Mouse (Mus musculus) kidney, embryonic 16.5 days (tissue): ENCODE measurements around the gene Kcnd3. TPM values are rescaled to one million over a fixed set of nuclear protein-coding genes. Genes with fewer than 3 reads are reported as not detected.

Experiments
- ATAC-seq: fragments of 200-750 bp; cut with Nextera tagmentation; 2 replicates; pipeline ENCODE4 v1.8.0; 2017; ENCODE audit warnings: moderate TSS enrichment; ENCODE audit not compliant: low FRiP score, low TSS enrichment
- H3K27ac ChIP-seq: fragments of 300-500 bp; sonication (generic); 2 replicates; pipeline ENCODE4 v1.5.1; 2014; ENCODE audit warnings: low read length
- H3K27me3 ChIP-seq: fragments of 300-500 bp; sonication (generic); 2 replicates; pipeline ENCODE4 v1.6.1; 2014; ENCODE audit warnings: low read length, control low read depth, mixed read lengths; ENCODE audit not compliant: insufficient read depth
- H3K36me3 ChIP-seq: fragments of 300-500 bp; sonication (generic); 2 replicates; pipeline ENCODE4 v1.6.1; 2014; ENCODE audit warnings: low read length, control low read depth, mixed read lengths; ENCODE audit not compliant: insufficient read depth
- H3K4me1 ChIP-seq: fragments of 300-500 bp; sonication (generic); 2 replicates; pipeline ENCODE4 v1.6.1; 2014; ENCODE audit warnings: low read length, control low read depth, mixed read lengths; ENCODE audit not compliant: insufficient read depth
- H3K4me2 ChIP-seq: fragments of 300-500 bp; sonication (generic); replicated peaks from 2 replicates; pipeline ENCODE4 v1.6.1; 2014; ENCODE audit warnings: low read depth, low read length
- H3K4me3 ChIP-seq: fragments of 300-500 bp; sonication (generic); 2 replicates; pipeline ENCODE4 v1.5.1; 2014; ENCODE audit warnings: mild to moderate bottlenecking, low read length
- H3K9ac ChIP-seq: fragments of 300-500 bp; sonication (generic); replicated peaks from 2 replicates; pipeline ENCODE4 v1.6.1; 2014; ENCODE audit warnings: low read length
- H3K9me3 ChIP-seq: fragments of 300-500 bp; sonication (generic); 2 replicates; pipeline ENCODE4 v1.6.1; 2016; ENCODE audit warnings: low read length, control low read depth
- WGBS: fragments of 180-500 bp; shearing (Covaris S2); extraction: QIAGEN DNeasy Blood & Tissue Kit; methylation state at CpG from one replicate; pipeline ENCODE4 v1.1.7; 2014; 5-methylcytosine and 5-hydroxymethylcytosine counted together
- polyA plus RNA-seq: library from polyadenylated mRNA; unstranded; fragments of >200 nt; fragmentation: Nextera tagmentation; extraction: Ambion mirVana; gene quantifications from 2 replicates; pipeline ENCODE4 v1.2.1, GENCODE M21; 2015

The Kcnd3 gene
- polyA plus RNA-seq, 1 experiment from 2014 or later = 2.7 TPM

GRCm38 (mm10) chr3:105538406-105538805 is 86.3 kb downstream of the Kcnd3 start:
- Histone ChIP-seq H3K27ac (no peak overlapping the region), H3K4me1 (peaks cover 15% of the 10 kb centered on the region), H3K27me3 (no peaks in the 10 kb centered on the region), H3K9me3 (no peaks in the 10 kb centered on the region), H3K4me3 (no peak overlapping the region), H3K9ac (no peak overlapping the region), H3K4me2 (peak overlapping the region; percentile 36; the same call in 1 of the 2 replicates), H3K36me3 (no peaks in the 10 kb centered on the region)
- ATAC-seq = peak; percentile 7; the same call in 1 of the 2 replicates
- WGBS = 39% methylated on average over 6 of the region's 6 CpGs

GRCm38 (mm10) chr3:105538819-105539607 is 86.9 kb downstream of the Kcnd3 start:
- peak overlapping the region; percentile 36 for H3K4me2 ChIP-seq

GRCm38 (mm10) chr3:105542741-105543140 is 90.6 kb downstream of the Kcnd3 start:
- peaks cover 22% of the 10 kb centered on the region for H3K4me1 ChIP-seq
- H3K9me3 ChIP-seq = no peaks in the 10 kb centered on the region
- no peak overlapping the region for H3K4me3 ChIP-seq
- H3K27me3 ChIP-seq = no peaks in the 10 kb centered on the region
- H3K36me3 ChIP-seq = no peaks in the 10 kb centered on the region
- no peak overlapping the region for H3K9ac ChIP-seq
- no peak overlapping the region for H3K27ac ChIP-seq
- 68% methylated on average over 4 of the region's 4 CpGs for WGBS
- no peak for ATAC-seq
- H3K4me2 ChIP-seq = no peak overlapping the region

More at GRCm38 (mm10) chr3:105538819-105539607, 86.9 kb downstream of the Kcnd3 start:
- peaks cover 15% of the 10 kb centered on the region for H3K4me1 ChIP-seq
- H3K27me3 ChIP-seq = no peaks in the 10 kb centered on the region
- H3K4me3 ChIP-seq = no peak overlapping the region
- H3K36me3 ChIP-seq = no peaks in the 10 kb centered on the region
- no peaks in the 10 kb centered on the region for H3K9me3 ChIP-seq
- 9% methylated on average over 13 of the region's 13 CpGs for WGBS
- H3K27ac ChIP-seq = no peak overlapping the region
- ATAC-seq = peak; percentile 79
- no peak overlapping the region for H3K9ac ChIP-seq

- H3K27me3 ChIP-seq = no peaks in the 10 kb centered on the region
- WGBS = 78% methylated on average over 1 of the region's 1 CpGs
- H3K4me2 ChIP-seq = no peak overlapping the region
- H3K9ac ChIP-seq = no peak overlapping the region
- no peaks in the 10 kb centered on the region for H3K36me3 ChIP-seq
- H3K4me3 ChIP-seq = no peak overlapping the region
- H3K4me1 ChIP-seq = peaks cover 14% of the 10 kb centered on the region
- H3K27ac ChIP-seq = no peak overlapping the region
- H3K9me3 ChIP-seq = no peaks in the 10 kb centered on the region
- no peak for ATAC-seq
Observed at GRCm38 (mm10) chr3:105544106-105544505, 92.0 kb downstream of the Kcnd3 start.

DNA sequence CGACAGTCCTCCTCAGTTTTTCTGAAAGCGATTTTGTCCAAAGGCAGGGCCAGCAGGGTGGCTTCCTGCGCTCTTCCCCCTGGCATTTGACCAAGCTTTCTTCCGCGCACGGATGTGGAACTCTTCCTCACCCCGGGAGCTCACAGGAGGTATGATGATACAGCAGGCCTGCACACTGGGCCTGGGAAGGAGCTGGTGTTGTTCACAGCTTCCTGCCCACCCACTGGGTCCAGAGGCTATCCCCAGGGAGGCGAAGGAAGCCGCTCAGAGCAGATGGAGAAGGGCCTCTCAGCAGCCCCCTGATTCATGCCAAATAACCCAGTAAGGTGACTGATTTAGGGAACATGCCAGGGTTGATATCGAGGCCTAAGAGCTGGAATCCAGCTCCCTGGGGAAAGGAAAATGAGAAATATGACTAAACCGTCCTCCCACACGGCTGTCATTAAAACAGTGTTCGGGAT is 94.5 kb downstream of the Kcnd3 start:
- H3K4me2 ChIP-seq = no peak overlapping the region
- H3K4me1 ChIP-seq = peaks cover 7% of the 10 kb centered on the region; the same call in 1 of the 2 replicates
- ATAC-seq = 0 out of 2 replicates have a peak, but pooled peaks have one; percentile 57
- 40% methylated on average over 13 of the region's 13 CpGs for WGBS
- H3K9me3 ChIP-seq = no peaks in the 10 kb centered on the region
- H3K27ac ChIP-seq = no peak overlapping the region
- no peaks in the 10 kb centered on the region for H3K36me3 ChIP-seq
- no peaks in the 10 kb centered on the region for H3K27me3 ChIP-seq
- H3K9ac ChIP-seq = no peak overlapping the region
- no peak overlapping the region for H3K4me3 ChIP-seq

DNA sequence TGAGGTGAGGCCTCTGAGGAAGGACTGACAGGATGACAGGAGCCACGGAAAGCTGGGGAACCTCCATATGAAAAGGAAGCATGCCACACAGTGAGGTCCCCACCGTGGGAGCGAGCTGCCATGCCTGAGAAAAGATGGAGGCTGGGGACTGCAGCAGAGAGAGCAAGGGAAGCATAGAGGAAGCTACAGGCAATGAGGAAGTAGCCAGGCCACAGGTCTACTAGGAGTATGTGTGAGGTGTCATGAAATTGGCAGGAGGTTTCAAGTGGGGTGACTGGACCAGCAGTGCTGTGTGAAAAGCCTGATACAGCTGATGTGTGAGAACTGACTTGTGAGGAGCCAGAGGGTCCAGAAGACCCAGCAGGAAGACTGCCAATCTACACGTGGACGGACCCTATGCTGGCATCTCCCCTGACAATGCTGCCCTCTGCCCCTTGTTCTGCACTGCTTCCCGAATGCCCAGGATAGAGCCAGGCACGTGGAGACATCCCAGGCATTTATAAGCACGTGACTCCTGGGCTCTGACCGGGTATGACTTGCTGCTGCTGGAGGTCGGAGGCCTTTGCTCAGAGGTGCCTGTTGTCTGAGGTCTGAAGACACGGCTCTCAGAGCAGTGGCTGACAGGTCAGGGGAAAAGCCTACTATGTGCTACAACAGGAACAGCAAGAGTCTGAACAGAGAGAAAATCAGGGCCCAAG is 96.1 kb downstream of the Kcnd3 start:
- H3K4me3 ChIP-seq = no peak overlapping the region
- whole genome bisulfite sequencing = 72% methylated on average over 11 of the region's 11 CpGs
- H3K27ac ChIP-seq = no peak overlapping the region
- H3K4me1 ChIP-seq = peaks cover 7% of the 10 kb centered on the region; the same call in 1 of the 2 replicates
- no peak overlapping the region for H3K4me2 ChIP-seq
- ATAC-seq = no peak
- H3K36me3 ChIP-seq = no peaks in the 10 kb centered on the region
- H3K9me3 ChIP-seq = no peaks in the 10 kb centered on the region
- H3K9ac ChIP-seq = no peak overlapping the region
- H3K27me3 ChIP-seq = no peaks in the 10 kb centered on the region

GRCm38 (mm10) chr3:105559456-105559855 is 107.3 kb downstream of the Kcnd3 start:
- Histone ChIP-seq H3K36me3 (no peaks in the 10 kb centered on the region), H3K4me1 (peaks cover 5% of the 10 kb centered on the region; the same call in 1 of the 2 replicates), H3K9ac (no peak overlapping the region), H3K4me2 (no peak overlapping the region), H3K9me3 (no peaks in the 10 kb centered on the region), H3K4me3 (no peak overlapping the region), H3K27me3 (no peaks in the 10 kb centered on the region), H3K27ac (no peak overlapping the region)
- ATAC-seq = 0 out of 2 replicates have a peak, but pooled peaks have one; percentile 23
- 29% methylated on average over 2 of the region's 2 CpGs for WGBS

DNA sequence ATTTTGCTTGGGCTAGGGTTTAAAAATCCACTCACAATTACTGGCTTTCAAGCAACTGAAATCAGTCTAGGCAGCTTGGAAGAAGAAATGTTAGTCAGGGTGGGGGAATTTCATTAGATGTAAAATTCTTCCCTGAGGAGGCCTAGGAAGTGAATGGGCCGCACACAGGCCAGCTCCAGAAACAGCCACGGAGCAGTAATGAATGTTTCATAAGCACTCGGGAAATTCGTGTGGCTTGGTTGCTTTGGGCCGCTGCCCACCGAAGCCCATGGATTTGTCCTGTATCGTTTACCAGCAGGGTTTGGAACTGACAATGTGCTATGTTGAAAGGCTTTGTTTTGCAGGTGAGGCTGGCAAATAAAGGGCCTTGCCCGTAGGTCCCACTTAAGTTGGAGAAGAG is 114.8 kb downstream of the Kcnd3 start:
- no peak overlapping the region for H3K27ac ChIP-seq
- 79% methylated on average over 8 of the region's 8 CpGs for WGBS
- no peak overlapping the region for H3K9ac ChIP-seq
- H3K36me3 ChIP-seq = no peaks in the 10 kb centered on the region
- ATAC-seq = no peak
- no peaks in the 10 kb centered on the region for H3K9me3 ChIP-seq
- no peak overlapping the region for H3K4me3 ChIP-seq
- H3K27me3 ChIP-seq = no peaks in the 10 kb centered on the region
- H3K4me2 ChIP-seq = no peak overlapping the region
- H3K4me1 ChIP-seq = no peaks in the 10 kb centered on the region

DNA sequence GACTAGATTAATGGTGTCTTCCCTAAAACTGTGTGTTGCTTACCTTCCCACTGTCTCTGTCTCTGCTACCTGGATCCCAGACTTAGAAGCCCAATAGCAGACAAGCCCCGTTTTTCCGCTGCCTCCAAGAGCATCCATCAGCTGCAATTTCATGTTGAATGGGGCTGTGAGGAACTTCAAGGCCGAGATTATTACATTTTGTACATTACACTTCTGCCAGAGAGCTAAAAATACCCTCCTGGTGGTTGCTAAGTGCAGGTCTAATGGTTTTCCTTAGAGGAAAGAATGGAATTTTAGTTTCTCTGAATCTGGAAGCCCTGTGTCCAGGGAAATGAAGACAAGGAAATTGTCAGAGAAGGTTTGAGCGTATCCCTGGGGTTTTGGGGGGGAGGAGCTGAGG is 115.3 kb downstream of the Kcnd3 start:
- Histone ChIP-seq H3K36me3 (no peaks in the 10 kb centered on the region), H3K9ac (no peak overlapping the region), H3K9me3 (no peaks in the 10 kb centered on the region), H3K27ac (no peak overlapping the region), H3K4me1 (no peaks in the 10 kb centered on the region), H3K4me2 (no peak overlapping the region), H3K27me3 (no peaks in the 10 kb centered on the region), H3K4me3 (no peak overlapping the region)
- 74% methylated on average over 4 of the region's 4 CpGs for WGBS
- ATAC-seq = no peak

GRCm38 (mm10) chr3:105568403-105568802 is 116.3 kb downstream of the Kcnd3 start:
- Histone ChIP-seq H3K27me3 (no peaks in the 10 kb centered on the region), H3K36me3 (no peaks in the 10 kb centered on the region), H3K9ac (no peak overlapping the region), H3K4me1 (no peaks in the 10 kb centered on the region), H3K9me3 (no peaks in the 10 kb centered on the region), H3K4me3 (no peak overlapping the region), H3K27ac (no peak overlapping the region), H3K4me2 (no peak overlapping the region)
- WGBS = 71% methylated on average over 8 of the region's 8 CpGs
- ATAC-seq = no peak
